Mouse (Mus musculus): ENCODE data around the gene Sec22b.

DNA sequence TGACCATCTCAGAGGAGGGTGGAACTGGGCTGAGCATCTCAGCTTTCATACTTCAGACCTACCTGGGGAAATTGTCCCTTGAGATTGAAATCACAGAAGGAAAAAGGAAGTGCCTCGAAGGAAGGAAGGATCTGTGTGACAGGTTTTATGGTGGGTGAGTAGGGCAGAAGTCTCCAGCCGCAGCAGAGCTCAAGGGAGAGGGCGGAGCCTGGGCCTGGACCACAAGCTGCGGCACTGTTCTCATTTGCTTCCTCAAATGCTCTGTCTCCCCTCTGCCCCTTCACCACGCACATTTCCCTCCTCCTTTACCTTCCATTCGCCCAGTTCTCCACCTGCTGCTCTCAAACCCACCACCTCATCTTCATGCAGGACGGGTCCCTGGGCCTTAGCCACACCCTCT, 70.1 kb downstream of the Sec22b start:
- TF ChIP-seq CTCF (conservative IDR thresholded peaks at IDR 0.05; ENCODE audit: insufficient read depth, insufficient read length, low read depth, low read length) (no peak), POLR2A (IDR thresholded peaks at IDR 0.05; ENCODE audit: low read depth, low read length) (no peak)

All from kidney, adult 2 months (tissue).